Comparison of ENCODE assay signal across 15 mouse cellular contexts in the genomic region with DNA sequence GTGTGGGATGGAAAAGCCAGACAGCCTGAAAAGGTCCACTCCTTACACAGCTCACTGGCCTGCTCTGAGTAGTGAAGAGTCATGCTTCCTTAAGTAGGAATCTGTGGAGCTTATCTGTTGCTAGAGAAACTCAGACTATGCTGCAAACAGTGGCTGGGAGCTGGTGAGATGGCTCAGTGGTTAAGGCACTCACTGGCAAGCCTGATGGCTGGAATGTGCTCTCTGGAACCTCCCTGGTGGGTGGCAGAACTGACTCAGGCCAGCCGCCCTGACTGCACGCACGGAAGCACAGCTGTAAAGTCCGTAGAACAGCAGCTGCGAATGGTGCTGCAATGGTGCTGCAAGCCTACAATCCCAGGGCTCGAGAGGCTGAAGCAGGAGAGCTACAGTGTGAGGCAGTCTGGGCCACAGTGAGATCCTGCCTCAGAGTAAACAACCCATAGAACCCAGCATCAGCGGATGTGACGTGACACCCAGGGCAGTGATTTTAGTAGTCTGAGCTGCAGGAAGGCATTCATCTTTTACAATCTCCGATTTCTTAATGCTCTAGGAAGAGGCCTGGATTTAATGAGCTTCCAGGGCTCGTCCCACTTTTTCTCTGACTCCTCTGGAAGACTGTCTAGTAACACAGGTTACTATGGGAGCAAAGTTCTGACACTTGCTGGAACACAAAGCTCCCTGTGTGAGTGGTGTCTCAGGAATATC. TPM values are rescaled to one million over a fixed set of nuclear protein-coding genes. Genes with fewer than 3 reads are reported as not detected.
A peak's percentile ranks its signal among the peaks of the same experiment; 100 is the strongest.
DNase-seq lines count a peak whose midpoint lies in the region; ATAC-seq and TF ChIP-seq lines count a peak whose summit lies in the region.
"Had no signal": no experiment of that assay in that cellular context is flagged by ENCODE, and none has a peak within 500 bp of the region (broad histone marks: within the 10 kb centered on the region; RNA-seq: fewer than 3 reads in every experiment).

No protein-coding gene starts in this region.

- H3K36me3 ChIP-seq in limb, embryonic 12.5 days = peaks cover 54% of the 10 kb centered on the region
- peaks cover 45% of the 10 kb centered on the region for H3K36me3 ChIP-seq in limb, embryonic 10.5 days
- H3K36me3 ChIP-seq in thymus, adult 2 months (ENCODE audit: control insufficient read depth, insufficient read depth, low read length) = peaks cover 6% of the 10 kb centered on the region

- intact Hi-C loops in left cerebral cortex, postnatal 14 days (cut with DNase I) = no loop called here

- no peak for TF ChIP-seq CTCF in thymus, adult 2 months (IDR thresholded peaks at IDR 0.05; ENCODE audit: borderline replicate concordance, control insufficient read depth, extremely low read depth, insufficient read depth, low read length, poor library complexity)

- DNase-seq in limb, embryonic 10.5 days (ENCODE audit: low spot score) = no peak
- DNase-seq in brain, adult 2 months (ENCODE audit: low read depth, low spot score) = peak; percentile 33
- peak; percentile 31 for DNase-seq in kidney, adult 9 months
- DNase-seq in kidney, postnatal 36 days = peak; percentile 43 to 45
- no peak for DNase-seq in thymus, adult 2 months
- no peak for DNase-seq in left cerebral cortex, postnatal 14 days (ENCODE audit: low spot score in 2 of 2)
- DNase-seq: cerebellum, adult 9-11 months; gastrocnemius, postnatal 14 days; heart, postnatal 14 days; thymus, adult 18-20 months had no signal

- H3K4me3 ChIP-seq in limb, embryonic 12.5 days (replicated peaks) = no peak overlapping the region
- H3K4me3 ChIP-seq in limb, embryonic 10.5 days = no peak overlapping the region
- no peak overlapping the region for H3K4me3 ChIP-seq in thymus, adult 2 months (ENCODE audit: control insufficient read depth, insufficient read depth, low read length)
- H3K4me3 ChIP-seq: forebrain, embryonic 12.5 days; liver, embryonic 15.5 days; midbrain, embryonic 12.5 days had no signal

- no peak overlapping the region for H3K9ac ChIP-seq in limb, embryonic 12.5 days (replicated peaks)
- H3K9ac ChIP-seq: forebrain, embryonic 12.5 days; liver, embryonic 15.5 days; midbrain, embryonic 12.5 days had no signal

- H3K9me3 ChIP-seq in limb, embryonic 12.5 days = no peaks in the 10 kb centered on the region
- no peaks in the 10 kb centered on the region for H3K9me3 ChIP-seq in limb, embryonic 10.5 days (replicated peaks)
- H3K9me3 ChIP-seq: forebrain, embryonic 12.5 days; liver, embryonic 15.5 days; midbrain, embryonic 12.5 days had no signal

- no peak overlapping the region for H3K4me2 ChIP-seq in limb, embryonic 12.5 days
- H3K4me2 ChIP-seq: forebrain, embryonic 12.5 days; liver, embryonic 15.5 days; midbrain, embryonic 12.5 days had no signal

- H3K4me1 ChIP-seq in limb, embryonic 12.5 days (replicated peaks) = peaks cover 8% of the 10 kb centered on the region
- H3K4me1 ChIP-seq in limb, embryonic 10.5 days = peaks cover 17% of the 10 kb centered on the region; the same call in 1 of the 2 replicates
- H3K4me1 ChIP-seq in thymus, adult 2 months (replicated peaks; ENCODE audit: control insufficient read depth, insufficient read depth, low read length) = no peaks in the 10 kb centered on the region
- H3K4me1 ChIP-seq: forebrain, embryonic 12.5 days; liver, embryonic 15.5 days; midbrain, embryonic 12.5 days had no signal

- H3K27ac ChIP-seq in limb, embryonic 12.5 days = 0 out of 2 replicates have a peak overlapping the region, but pooled peaks have one; percentile 23
- no peak overlapping the region for H3K27ac ChIP-seq in limb, embryonic 10.5 days
- no peak overlapping the region for H3K27ac ChIP-seq in thymus, adult 2 months (ENCODE audit: control insufficient read depth, insufficient read depth, low read length)
- H3K27ac ChIP-seq: forebrain, embryonic 12.5 days; liver, embryonic 15.5 days; midbrain, embryonic 12.5 days had no signal

- WGBS in limb, embryonic 12.5 days = 63% methylated on average over 10 of the region's 10 CpGs
- whole genome bisulfite sequencing in limb, embryonic 10.5 days = 72% methylated on average over 10 of the region's 10 CpGs
- 97% methylated on average over 10 of the region's 10 CpGs for WGBS in thymus, adult 2 months

- H3K27me3 ChIP-seq in limb, embryonic 12.5 days = no peaks in the 10 kb centered on the region
- no peaks in the 10 kb centered on the region for H3K27me3 ChIP-seq in limb, embryonic 10.5 days (ENCODE audit: low read depth, poor library complexity, severe bottlenecking)
- H3K27me3 ChIP-seq in thymus, adult 2 months (ENCODE audit: control insufficient read depth, insufficient read depth, low read length) = no peaks in the 10 kb centered on the region
- H3K27me3 ChIP-seq: forebrain, embryonic 12.5 days; liver, embryonic 15.5 days; midbrain, embryonic 12.5 days had no signal

- no peak for TF ChIP-seq POLR2A in thymus, adult 2 months (IDR thresholded peaks at IDR 0.05; ENCODE audit: control insufficient read depth, extremely low read depth, insufficient read depth, low read length, poor library complexity)

- ATAC-seq in limb, embryonic 12.5 days (ENCODE audit: insufficient number of reproducible peaks, insufficient read depth, low FRiP score, low TSS enrichment, low read depth) = 0 out of 2 replicates have a peak, but pooled peaks have one; percentile 45

RNA-seq across cellular contexts. Expression of gene Papln, which starts 29.4 kb away (rescaled TPM):
- polyA plus RNA-seq in limb, embryonic 12.5 days (2016; fragmentation: Nextera tagmentation; extraction: Ambion mirVana) = 0.32 and 0.36 TPM in 2 replicates
- polyA plus RNA-seq in limb, embryonic 10.5 days (2016; fragmentation: Nextera tagmentation; extraction: Ambion mirVana) = 0.11 TPM in 2 replicates
- polyA plus RNA-seq in thymus, adult 2 months (2012; rRNA removed) = 1.7 and 1.9 TPM in 2 replicates
- total RNA-seq in left cerebral cortex, postnatal 14 days (2021) = 10 to 100 TPM; 14.4 TPM
- polyA plus RNA-seq: limb, embryonic 11.5 days had no signal

Comparison
In these comparisons a context has a peak if more than half of its experiments do, and no peak if none do; other contexts are left out.
1. DNase-seq: peak in brain, adult 2 months (single experiment), kidney, adult 9 months (single experiment) and kidney, postnatal 36 days (2 of 2); none in limb, embryonic 10.5 days (single experiment), thymus, adult 2 months (single experiment) and left cerebral cortex, postnatal 14 days (0 of 2).